Mouse (Mus musculus) ES-E14 (cell line): ENCODE measurements around the gene Hnrnpl. TPM values are rescaled to one million over a fixed set of nuclear protein-coding genes. Genes with fewer than 3 reads are reported as not detected.

Experiments used
- DNase-seq: peaks from one replicate; pipeline ENCODE4 v3.0.0-alpha.2; 2013; ENCODE audit warnings: low read depth, low spot score
- H3K27ac ChIP-seq: 2 replicates; pipeline ENCODE4 v1.5.1; 2012; ENCODE audit warnings: low read depth, mild to moderate bottlenecking, low read length, moderate library complexity, mixed read lengths; ENCODE audit not compliant: poor library complexity, insufficient read depth, severe bottlenecking
- H3K36me3 ChIP-seq: 2 replicates; pipeline ENCODE4 v1.6.1; 2012; ENCODE audit warnings: mild to moderate bottlenecking, low read length, moderate library complexity, mixed read lengths; ENCODE audit not compliant: control insufficient read depth, poor library complexity, insufficient read depth, severe bottlenecking
- H3K4me1 ChIP-seq, 2 experiments: fragments of 150-350 bp in 1 of 2; sonication (generic) in 1 of 2; 2 replicates each; pipeline ENCODE4 v1.6.1; 2012; ENCODE audit warnings: low read length in 2 of 2, mild to moderate bottlenecking in 1 of 2, mixed read lengths in 1 of 2; ENCODE audit not compliant: control insufficient read depth in 2 of 2, insufficient read depth in 2 of 2, poor library complexity in 1 of 2
- H3K4me3 ChIP-seq, 2 experiments: fragments of 150-350 bp in 1 of 2; sonication (generic) in 1 of 2; 2 replicates each; pipeline ENCODE4 v1.5.1; 2012; ENCODE audit warnings: low read length in 2 of 2, low read depth in 1 of 2, mild to moderate bottlenecking in 1 of 2, mixed read lengths in 1 of 2; ENCODE audit not compliant: insufficient read depth in 1 of 2, poor library complexity in 1 of 2, severe bottlenecking in 1 of 2
- H3K9ac ChIP-seq: 2 replicates; pipeline ENCODE4 v1.6.1; 2012; ENCODE audit warnings: low read depth, mild to moderate bottlenecking, low read length, mixed read lengths; ENCODE audit not compliant: poor library complexity, insufficient read depth, severe bottlenecking
- H3K9me3 ChIP-seq: fragments of 150-350 bp; sonication (generic); 2 replicates; pipeline ENCODE4 v1.6.1; 2012; ENCODE audit warnings: low read depth, mild to moderate bottlenecking, low read length; ENCODE audit not compliant: control insufficient read depth, insufficient read depth
- CHD2 ChIP-seq: IDR thresholded peaks from 2 replicates; pipeline ENCODE4 v1.6.1; 2014; ENCODE audit warnings: mild to moderate bottlenecking, low read depth, low read length, inconsistent platforms
- HCFC1 ChIP-seq: IDR thresholded peaks from 2 replicates; pipeline ENCODE4 v1.6.1; 2012; ENCODE audit warnings: low read length, inconsistent platforms, borderline replicate concordance; ENCODE audit not compliant: insufficient read depth
- MAFK ChIP-seq: IDR thresholded peaks from 2 replicates; pipeline ENCODE4 v1.6.1; 2014; ENCODE audit warnings: mild to moderate bottlenecking, low read depth, low read length, inconsistent platforms; ENCODE audit not compliant: insufficient read depth
- ZC3H11A ChIP-seq: IDR thresholded peaks from 2 replicates; pipeline ENCODE4 v1.6.1; 2012; ENCODE audit warnings: low read depth, mild to moderate bottlenecking, inconsistent platforms, low read length, borderline replicate concordance
- ZNF384 ChIP-seq: IDR thresholded peaks from 2 replicates; pipeline ENCODE4 v1.6.1; 2012; ENCODE audit warnings: low read depth, low read length, inconsistent platforms
- in situ Hi-C, 2 experiments: fragments of 600-800 bp; cut with MboI; formaldehyde crosslinking; loops; one replicate each; pipeline ENCODE4 v1.15.1; 2025; ENCODE audit warnings: low sequenced_read_pairs in 2 of 2, inconsistent platforms in 1 of 2; ENCODE audit not compliant: unreplicated experiment in 2 of 2
- total RNA-seq: library from RNA; depleted of rRNA; stranded (reverse); fragments of 300-350 nt; gene quantifications from 2 replicates; pipeline ENCODE4 v1.2.3, GENCODE M21; 2012

Gene Hnrnpl
- total RNA-seq, 1 experiment: 464 TPM

- H3K4me3 ChIP-seq: peak overlapping the region; percentile 81 to 84
- H3K9me3 ChIP-seq: no peaks in the 10 kb centered on the region
- in situ Hi-C loops: no loop called here
- peak; percentile 63 for DNase-seq
- peaks cover 2 to 25% of the 10 kb centered on the region in 2 experiments for H3K4me1 ChIP-seq
- peaks cover 17% of the 10 kb centered on the region for H3K36me3 ChIP-seq
- H3K27ac ChIP-seq: peak overlapping the region; percentile 63; the same call in 1 of the 2 replicates
- TF ChIP-seq ZC3H11A: peak; percentile 20; the same call in 1 of the 2 replicates
- no peak for TF ChIP-seq CHD2
- H3K9ac ChIP-seq: peak overlapping the region; percentile 86
These were observed 11.8 kb upstream of the Hnrnpl start for GRCm38 (mm10) chr7:28796562-28796975.

GRCm38 (mm10) chr7:28799994-28800393, 8.3 kb upstream of the Hnrnpl start:
- TF ChIP-seq MAFK (no peak), HCFC1 (no peak), CHD2 (no peak), ZC3H11A (no peak), ZNF384 (no peak)
- peaks cover 17 to 20% of the 10 kb centered on the region in 2 experiments for H3K4me1 ChIP-seq
- H3K9me3 ChIP-seq: no peaks in the 10 kb centered on the region
- peaks cover 17% of the 10 kb centered on the region for H3K36me3 ChIP-seq
- no peak overlapping the region for H3K27ac ChIP-seq
- no peak for DNase-seq
- in situ Hi-C loops: no loop called here
- no peak overlapping the region for H3K4me3 ChIP-seq
- H3K9ac ChIP-seq: no peak overlapping the region

- Histone ChIP-seq H3K4me1 (peaks cover 19 to 20% of the 10 kb centered on the region in 2 experiments), H3K4me3 (no peak overlapping the region), H3K9ac (no peak overlapping the region; the same call in 1 of the 2 replicates), H3K9me3 (no peaks in the 10 kb centered on the region), H3K27ac (peak overlapping the region; percentile 77; the same call in 1 of the 2 replicates), H3K36me3 (peaks cover 17% of the 10 kb centered on the region)
- TF ChIP-seq HCFC1 (no peak), ZC3H11A (no peak), ZNF384 (no peak), CHD2 (no peak), MAFK (no peak)
- DNase-seq: no peak
- in situ Hi-C loops: no loop called here
These were observed 6.9 kb upstream of the Hnrnpl start for GRCm38 (mm10) chr7:28801451-28801850.

GRCm38 (mm10) chr7:28801901-28802670, 6.3 kb upstream of the Hnrnpl start:
- DNase-seq: no peak
- in situ Hi-C loops: no loop called here
- H3K9ac ChIP-seq: peak overlapping the region; percentile 71
- H3K36me3 ChIP-seq: peaks cover 17% of the 10 kb centered on the region
- TF ChIP-seq ZNF384: no peak
- peak; percentile 39; the same call in 1 of the 2 replicates for TF ChIP-seq HCFC1
- H3K4me1 ChIP-seq: peaks cover 19 to 20% of the 10 kb centered on the region in 2 experiments
- peak overlapping the region; percentile 77 for H3K27ac ChIP-seq
- peak overlapping the region; percentile 25 to 37 for H3K4me3 ChIP-seq
- no peaks in the 10 kb centered on the region for H3K9me3 ChIP-seq
